Mouse (Mus musculus) midbrain, embryonic 12.5 days (tissue): ENCODE results near the gene E430018J23Rik. TPM values are rescaled to one million over a fixed set of nuclear protein-coding genes. Genes with fewer than 3 reads are reported as not detected.
"Not testable (repeated sequence)": the region's sequence is repeated elsewhere in the genome, so short reads cannot be mapped to it uniquely, and the experiment has no call there.

Experiments
- ATAC-seq: fragments of 200-750 bp; cut with Nextera tagmentation; 2 replicates; pipeline ENCODE4 v1.8.0; 2017; ENCODE audit warnings: low read depth, moderate TSS enrichment, moderate library complexity; ENCODE audit not compliant: low FRiP score
- H3K27ac ChIP-seq: fragments of 300-500 bp; sonication (generic); replicated peaks from 2 replicates; pipeline ENCODE4 v1.5.1; 2016; ENCODE audit warnings: mild to moderate bottlenecking
- H3K27me3 ChIP-seq: fragments of 300-500 bp; sonication (generic); 2 replicates; pipeline ENCODE4 v1.6.1; 2016; ENCODE audit warnings: mild to moderate bottlenecking
- H3K36me3 ChIP-seq: fragments of 300-500 bp; sonication (generic); 2 replicates; pipeline ENCODE4 v1.6.1; 2016
- H3K4me1 ChIP-seq: fragments of 300-500 bp; sonication (generic); 2 replicates; pipeline ENCODE4 v1.6.1; 2016
- H3K4me2 ChIP-seq: fragments of 300-500 bp; sonication (generic); replicated peaks from 2 replicates; pipeline ENCODE4 v1.6.1; 2016; ENCODE audit warnings: mild to moderate bottlenecking, moderate library complexity
- H3K4me3 ChIP-seq: fragments of 300-500 bp; sonication (generic); 2 replicates; pipeline ENCODE4 v1.5.1; 2016; ENCODE audit warnings: mild to moderate bottlenecking
- H3K9ac ChIP-seq: fragments of 300-500 bp; sonication (generic); replicated peaks from 2 replicates; pipeline ENCODE4 v1.6.1; 2016; ENCODE audit warnings: mild to moderate bottlenecking, moderate library complexity
- H3K9me3 ChIP-seq: fragments of 300-500 bp; sonication (generic); 2 replicates; pipeline ENCODE4 v1.6.1; 2016; ENCODE audit warnings: mild to moderate bottlenecking
- WGBS: fragments of 180-500 bp; shearing (Covaris S2); methylation state at CpG from one replicate; pipeline ENCODE4 v1.1.7; 2016; 5-methylcytosine and 5-hydroxymethylcytosine counted together
- polyA plus RNA-seq: library from polyadenylated mRNA; unstranded; fragments of >200 nt; fragmentation: Nextera tagmentation; extraction: Ambion mirVana; gene quantifications from 2 replicates; pipeline ENCODE4 v1.2.1, GENCODE M21; 2016

Gene E430018J23Rik
- polyA plus RNA-seq, 1 experiment from 2014 or later, result 7.1 TPM

DNA sequence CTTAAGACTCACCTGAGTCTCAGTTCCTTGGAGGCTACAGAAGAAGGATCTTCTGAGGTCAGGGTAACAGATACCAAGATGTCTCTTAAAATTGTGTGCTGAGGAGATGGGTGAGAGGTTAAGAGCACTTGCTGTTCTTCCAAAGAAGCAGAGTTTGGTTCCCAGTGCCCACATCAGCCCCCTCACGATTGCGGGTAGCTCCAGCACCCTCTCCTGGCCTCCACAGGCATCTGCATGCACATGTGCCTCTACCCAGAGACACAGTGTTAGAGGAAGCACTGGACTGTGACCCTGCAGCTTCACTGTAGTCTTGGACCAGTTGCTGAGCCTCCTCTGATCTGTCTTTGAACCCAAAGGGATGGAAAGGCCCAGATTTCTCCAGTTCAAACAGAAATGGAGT lies 9.6 kb upstream of the E430018J23Rik start:
- peaks cover 7% of the 10 kb centered on the region; the same call in 1 of the 2 replicates for H3K4me1 ChIP-seq
- no peak overlapping the region for H3K9ac ChIP-seq
- no peak overlapping the region for H3K4me2 ChIP-seq
- ATAC-seq, result no peak
- 32% methylated on average over 2 of the region's 2 CpGs for WGBS
- no peaks in the 10 kb centered on the region for H3K36me3 ChIP-seq
- H3K27ac ChIP-seq, result no peak overlapping the region
- no peaks in the 10 kb centered on the region for H3K9me3 ChIP-seq
- no peaks in the 10 kb centered on the region for H3K27me3 ChIP-seq
- no peak overlapping the region for H3K4me3 ChIP-seq

DNA sequence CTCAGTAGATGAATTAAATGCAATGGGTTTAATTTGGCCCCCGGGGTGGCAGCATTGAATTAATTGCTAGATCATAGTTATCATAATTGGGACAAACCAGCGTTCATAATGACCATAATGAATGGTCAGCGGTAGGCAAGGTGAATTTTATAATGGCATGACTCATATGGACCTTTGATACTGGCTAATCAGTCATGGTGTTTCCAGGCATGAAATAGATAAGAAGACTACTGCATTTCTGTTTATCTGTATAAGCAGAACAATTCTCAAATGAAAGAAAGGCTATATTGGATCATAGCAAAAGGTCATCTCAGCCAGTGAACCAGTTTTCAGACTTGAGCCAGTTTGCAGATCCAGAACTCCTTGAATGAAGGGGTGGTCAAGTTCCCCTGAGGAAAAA lies 6.9 kb upstream of the E430018J23Rik start:
- H3K9ac ChIP-seq, result no peak overlapping the region
- 69% methylated on average over 3 of the region's 3 CpGs for WGBS
- no peaks in the 10 kb centered on the region; the same call in 1 of the 2 replicates for H3K27me3 ChIP-seq

DNA sequence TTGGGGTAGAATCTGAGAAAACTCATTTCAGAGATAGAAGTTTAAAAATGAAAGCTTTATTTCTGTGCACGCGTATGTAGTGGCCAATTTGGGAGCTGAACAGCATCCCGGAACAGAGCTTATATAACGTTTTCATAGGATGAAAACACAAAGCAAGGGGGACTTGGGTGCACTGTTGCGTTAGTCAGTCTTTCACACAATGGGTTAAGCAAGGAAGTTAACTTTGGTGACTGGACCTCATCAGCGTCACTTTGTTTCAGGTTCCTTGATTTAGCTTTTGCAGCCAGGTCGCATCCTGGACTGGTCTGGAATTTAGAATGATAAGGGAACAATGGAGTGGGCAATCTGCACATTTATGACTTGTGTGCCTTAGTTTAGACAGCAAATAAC lies 510 bp upstream of the E430018J23Rik start:
- Histone ChIP-seq H3K36me3 (peaks cover 5% of the 10 kb centered on the region; the same call in 1 of the 2 replicates), H3K4me3 (peak overlapping the region; percentile 70), H3K9ac (peak overlapping the region; percentile 88), H3K4me1 (peaks cover 14% of the 10 kb centered on the region), H3K4me2 (peak overlapping the region; percentile 86), H3K27me3 (no peaks in the 10 kb centered on the region; the same call in 1 of the 2 replicates), H3K27ac (peak overlapping the region; percentile 40; the same call in 1 of the 2 replicates), H3K9me3 (no peaks in the 10 kb centered on the region)
- WGBS, result 30% methylated on average over 7 of the region's 7 CpGs
- ATAC-seq, result peak; percentile 50; the same call in 1 of the 2 replicates

More for the DNA sequence above, 6.9 kb upstream of the E430018J23Rik start:
- Histone ChIP-seq H3K4me3 (no peak overlapping the region), H3K9me3 (no peaks in the 10 kb centered on the region), H3K4me2 (no peak overlapping the region), H3K27ac (no peak overlapping the region), H3K36me3 (no peaks in the 10 kb centered on the region), H3K4me1 (no peaks in the 10 kb centered on the region)
- no peak for ATAC-seq

DNA sequence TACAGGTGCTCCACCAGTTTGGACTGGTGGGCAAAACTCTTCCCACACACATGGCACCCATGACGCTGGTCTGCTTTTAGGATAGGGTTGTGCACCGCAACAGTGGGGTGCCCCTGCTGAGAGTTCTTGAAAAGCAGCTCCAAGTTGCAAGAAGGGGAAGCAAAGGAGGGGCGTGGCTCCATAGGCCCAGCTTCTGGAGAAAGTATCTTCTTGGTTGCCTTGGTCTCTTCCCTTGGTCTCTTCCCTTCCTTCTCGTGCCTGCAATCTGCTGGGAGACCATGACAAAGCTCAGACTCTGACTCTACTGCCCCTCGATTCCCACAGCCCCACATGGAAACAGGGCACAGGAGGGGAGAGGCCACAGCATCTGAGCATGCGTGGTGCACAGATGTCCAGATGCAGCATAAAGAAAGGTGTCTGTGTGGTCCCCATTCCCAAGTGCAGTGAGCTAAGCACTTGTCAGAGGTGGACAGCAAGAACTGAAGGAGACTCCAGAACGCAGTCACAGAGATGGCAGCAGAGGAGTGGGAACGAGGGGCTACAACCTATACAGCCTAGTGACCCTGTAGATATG lies 1.1 kb downstream of the E430018J23Rik start:
- ATAC-seq, result no peak
- Histone ChIP-seq H3K4me1 (peaks cover 14% of the 10 kb centered on the region), H3K36me3 (peaks cover 5% of the 10 kb centered on the region; the same call in 1 of the 2 replicates), H3K27ac (no peak overlapping the region), H3K9me3 (no peaks in the 10 kb centered on the region), H3K27me3 (no peaks in the 10 kb centered on the region), H3K4me2 (peak overlapping the region; percentile 86), H3K4me3 (peak overlapping the region; percentile 70), H3K9ac (peak overlapping the region; percentile 88)
- WGBS, result 85% methylated on average over 8 of the region's 8 CpGs

DNA sequence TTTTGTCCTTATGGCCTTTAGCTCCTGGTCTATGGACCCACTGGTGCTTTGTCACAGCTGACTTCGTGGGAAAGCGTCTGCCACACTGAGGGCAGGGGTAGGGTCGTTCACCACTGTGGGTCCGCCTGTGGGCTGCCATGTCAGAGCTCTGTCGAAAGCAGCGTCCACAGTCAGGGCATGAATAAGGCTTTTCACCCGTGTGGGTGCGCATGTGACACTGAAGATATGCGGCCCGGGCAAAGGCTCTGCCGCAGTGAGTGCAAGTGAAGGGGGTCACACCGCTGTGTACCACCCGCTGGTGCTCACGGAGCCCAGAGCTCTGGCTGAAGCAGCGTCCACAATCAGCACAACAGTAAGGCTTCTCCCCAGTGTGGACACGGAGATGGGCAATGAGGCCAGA lies 1.9 kb downstream of the E430018J23Rik start:
- H3K4me1 ChIP-seq, result peaks cover 16% of the 10 kb centered on the region
- H3K4me3 ChIP-seq, result no peak overlapping the region
- WGBS, result 95% methylated on average over 16 of the region's 16 CpGs
- ATAC-seq, result no peak
- H3K9ac ChIP-seq, result no peak overlapping the region
- H3K9me3 ChIP-seq, result no peaks in the 10 kb centered on the region
- H3K36me3 ChIP-seq, result peaks cover 5% of the 10 kb centered on the region; the same call in 1 of the 2 replicates
- no peak overlapping the region for H3K4me2 ChIP-seq
- H3K27me3 ChIP-seq, result no peaks in the 10 kb centered on the region
- H3K27ac ChIP-seq, result no peak overlapping the region

DNA sequence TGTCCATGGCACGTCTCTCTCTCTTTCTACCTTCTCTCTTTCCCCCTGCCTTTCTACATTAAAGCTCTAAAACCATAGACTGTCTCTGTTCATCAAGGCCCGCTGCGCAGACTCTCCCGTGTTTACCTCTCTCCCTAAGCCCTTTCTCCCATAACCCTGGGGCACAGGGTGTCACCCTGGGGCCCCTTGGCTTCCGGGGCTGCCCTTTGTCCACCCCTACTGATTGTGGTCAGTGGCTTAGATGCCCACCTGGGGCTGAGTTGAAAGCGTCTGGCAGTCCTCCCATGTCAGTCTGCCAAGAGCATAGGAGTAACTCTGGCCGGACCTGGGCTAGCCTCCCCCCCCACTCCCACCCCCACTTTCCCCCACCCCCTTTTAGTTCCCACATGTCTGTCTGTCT lies 3.1 kb downstream of the E430018J23Rik start:
- no peaks in the 10 kb centered on the region for H3K27me3 ChIP-seq
- no peak for ATAC-seq
- 77% methylated on average over 7 of the region's 7 CpGs for WGBS
- peaks cover 22% of the 10 kb centered on the region for H3K4me1 ChIP-seq
- no peaks in the 10 kb centered on the region for H3K9me3 ChIP-seq
- H3K9ac ChIP-seq, result no peak overlapping the region
- H3K27ac ChIP-seq, result no peak overlapping the region
- peaks cover 5% of the 10 kb centered on the region; the same call in 1 of the 2 replicates for H3K36me3 ChIP-seq
- H3K4me2 ChIP-seq, result no peak overlapping the region
- no peak overlapping the region for H3K4me3 ChIP-seq

DNA sequence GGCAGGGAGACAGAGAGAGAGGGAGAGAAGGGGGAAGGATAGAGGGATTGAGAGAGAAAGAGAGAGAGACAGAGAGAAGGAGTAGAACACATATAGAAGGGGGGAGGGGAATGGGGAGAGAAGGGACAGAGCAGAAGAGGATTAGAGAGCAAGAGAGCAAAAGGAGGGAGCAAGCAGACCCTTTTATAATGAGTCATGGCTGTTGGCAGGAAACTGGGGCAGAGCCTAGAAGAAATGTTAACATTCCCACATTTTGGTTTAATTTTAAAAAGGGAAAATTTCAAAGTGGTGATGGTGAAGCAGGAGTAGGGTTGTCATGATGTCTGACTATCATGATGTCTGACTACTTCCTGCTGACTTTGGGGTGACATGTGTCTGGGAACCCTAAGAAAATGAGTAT lies 5.2 kb downstream of the E430018J23Rik start:
- H3K27me3 ChIP-seq, ATAC-seq, H3K9ac ChIP-seq, H3K9me3 ChIP-seq, H3K27ac ChIP-seq, H3K4me2 ChIP-seq, H3K4me3 ChIP-seq: not testable (repeated sequence)
- peaks cover 16% of the 10 kb centered on the region for H3K4me1 ChIP-seq
- peaks cover 12% of the 10 kb centered on the region for H3K36me3 ChIP-seq

DNA sequence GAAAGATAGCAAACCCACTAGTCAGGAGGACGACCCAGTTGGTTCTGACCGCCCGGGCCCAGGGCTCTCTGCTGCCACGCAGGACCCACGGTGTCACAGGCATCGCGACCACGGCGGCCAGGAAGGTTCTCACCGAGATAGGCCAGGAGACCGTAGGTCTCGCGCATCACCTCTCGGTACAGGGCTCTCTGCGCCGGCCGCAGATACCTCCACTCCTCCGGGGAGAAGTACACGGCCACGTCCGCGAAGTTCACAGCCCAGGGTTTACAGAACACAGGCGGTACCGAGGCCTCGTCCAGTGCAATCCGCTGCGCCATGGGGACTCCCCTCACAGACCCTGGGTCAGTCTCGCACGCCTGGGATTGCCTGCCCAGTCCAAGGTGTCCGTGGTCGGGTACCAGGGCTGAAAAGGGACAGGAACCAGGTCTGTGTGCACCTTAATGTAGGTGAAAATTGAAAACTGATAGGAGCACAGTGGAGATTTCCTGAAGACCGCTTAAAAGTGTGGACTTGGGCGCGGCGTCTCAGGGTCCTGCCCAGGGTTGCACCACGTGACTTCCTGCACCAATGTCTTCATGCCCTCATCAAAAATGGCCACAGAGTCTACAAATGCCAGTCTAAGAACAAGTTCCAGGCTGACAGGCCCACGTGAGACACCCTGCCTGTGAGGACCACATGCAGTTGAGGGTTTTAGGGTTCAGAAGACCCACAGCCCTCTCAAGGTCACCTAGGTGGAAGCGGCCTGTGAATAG lies 6.6 kb downstream of the E430018J23Rik start, which contains the start of gene 9130019O22Rik:
TSS of gene 9130019O22Rik (minus strand) at position 526 of the 752 bp plus-strand sequence.
- H3K27me3 ChIP-seq, result no peaks in the 10 kb centered on the region
- ATAC-seq, result peak; percentile 86
- H3K9me3 ChIP-seq, result no peaks in the 10 kb centered on the region
- peak within 1 kb of the TSS; percentile 60 for H3K4me3 ChIP-seq
- peak within 1 kb of the TSS; percentile 67 for H3K4me2 ChIP-seq
- peaks cover 21% of the 10 kb centered on the region for H3K36me3 ChIP-seq
- 18% methylated on average over 38 of the region's 38 CpGs for whole genome bisulfite sequencing
- H3K9ac ChIP-seq, result peak within 1 kb of the TSS; percentile 69
- peaks cover 8% of the 10 kb centered on the region; the same call in 1 of the 2 replicates for H3K4me1 ChIP-seq
- no peak within 1 kb of the TSS for H3K27ac ChIP-seq

DNA sequence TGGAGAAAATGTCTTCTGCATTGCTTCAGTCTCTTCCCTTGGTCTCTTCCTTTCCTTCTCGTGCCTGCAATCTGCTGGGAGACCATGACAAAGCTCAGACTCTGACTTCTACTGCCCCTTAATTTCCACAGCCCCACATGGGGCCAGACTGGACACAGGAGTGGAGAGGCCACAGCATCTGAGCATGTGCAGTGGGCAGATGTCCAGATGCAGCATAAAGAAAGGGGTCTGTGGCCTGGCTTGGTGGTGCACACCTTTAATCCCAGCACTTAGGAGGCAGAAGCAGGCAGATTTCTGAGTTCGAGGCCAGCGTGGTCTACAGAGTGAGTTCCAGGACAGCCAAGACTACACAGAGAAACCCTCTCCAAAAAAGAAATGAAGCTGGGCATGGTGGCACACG lies 7.9 kb downstream of the E430018J23Rik start:
- not testable (repeated sequence) for H3K4me2 ChIP-seq, H3K4me1 ChIP-seq, H3K9me3 ChIP-seq, H3K27ac ChIP-seq, H3K9ac ChIP-seq, H3K4me3 ChIP-seq, ATAC-seq, H3K27me3 ChIP-seq
- WGBS, result 92% methylated on average over 4 of the region's 4 CpGs
- H3K36me3 ChIP-seq, result peaks cover 16% of the 10 kb centered on the region; the same call in 1 of the 2 replicates

DNA sequence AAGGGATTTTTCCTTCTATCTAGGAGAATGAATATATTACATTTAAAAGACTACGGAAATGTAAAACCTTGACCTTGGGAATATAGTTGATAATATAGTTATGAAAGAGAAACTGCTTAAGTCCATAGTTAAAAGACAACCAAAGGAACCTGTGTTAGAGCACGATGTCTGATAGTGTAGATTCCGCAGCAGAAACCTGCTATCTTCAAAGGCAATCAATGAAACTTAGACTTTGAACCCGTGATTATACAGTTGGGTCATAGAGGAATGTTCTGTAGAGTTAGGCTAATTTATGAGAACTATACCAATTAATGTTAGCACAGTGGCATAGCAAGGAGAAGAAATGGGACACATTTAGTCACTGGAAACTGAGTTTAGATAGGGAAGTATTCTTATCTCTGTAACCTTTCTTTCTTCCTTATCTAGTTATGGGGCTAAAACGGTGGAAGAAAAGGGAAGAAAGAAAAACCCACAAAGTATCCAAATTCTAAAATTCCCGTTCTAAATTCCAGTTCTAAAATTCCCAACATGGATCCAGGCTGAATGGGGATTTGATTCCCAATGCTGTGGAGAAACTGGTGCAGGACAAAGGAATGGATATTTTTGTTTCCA lies 15.0 kb downstream of the E430018J23Rik start:
- Histone ChIP-seq H3K4me2 (no peak overlapping the region), H3K4me1 (0 out of 2 replicates have a peak, but pooled peaks cover 3% of the 10 kb centered on the region), H3K36me3 (peaks cover 16% of the 10 kb centered on the region), H3K27me3 (no peaks in the 10 kb centered on the region), H3K9ac (no peak overlapping the region), H3K27ac (no peak overlapping the region), H3K4me3 (no peak overlapping the region), H3K9me3 (no peaks in the 10 kb centered on the region)
- 79% methylated on average over 6 of the region's 6 CpGs for WGBS
- no peak for ATAC-seq

DNA sequence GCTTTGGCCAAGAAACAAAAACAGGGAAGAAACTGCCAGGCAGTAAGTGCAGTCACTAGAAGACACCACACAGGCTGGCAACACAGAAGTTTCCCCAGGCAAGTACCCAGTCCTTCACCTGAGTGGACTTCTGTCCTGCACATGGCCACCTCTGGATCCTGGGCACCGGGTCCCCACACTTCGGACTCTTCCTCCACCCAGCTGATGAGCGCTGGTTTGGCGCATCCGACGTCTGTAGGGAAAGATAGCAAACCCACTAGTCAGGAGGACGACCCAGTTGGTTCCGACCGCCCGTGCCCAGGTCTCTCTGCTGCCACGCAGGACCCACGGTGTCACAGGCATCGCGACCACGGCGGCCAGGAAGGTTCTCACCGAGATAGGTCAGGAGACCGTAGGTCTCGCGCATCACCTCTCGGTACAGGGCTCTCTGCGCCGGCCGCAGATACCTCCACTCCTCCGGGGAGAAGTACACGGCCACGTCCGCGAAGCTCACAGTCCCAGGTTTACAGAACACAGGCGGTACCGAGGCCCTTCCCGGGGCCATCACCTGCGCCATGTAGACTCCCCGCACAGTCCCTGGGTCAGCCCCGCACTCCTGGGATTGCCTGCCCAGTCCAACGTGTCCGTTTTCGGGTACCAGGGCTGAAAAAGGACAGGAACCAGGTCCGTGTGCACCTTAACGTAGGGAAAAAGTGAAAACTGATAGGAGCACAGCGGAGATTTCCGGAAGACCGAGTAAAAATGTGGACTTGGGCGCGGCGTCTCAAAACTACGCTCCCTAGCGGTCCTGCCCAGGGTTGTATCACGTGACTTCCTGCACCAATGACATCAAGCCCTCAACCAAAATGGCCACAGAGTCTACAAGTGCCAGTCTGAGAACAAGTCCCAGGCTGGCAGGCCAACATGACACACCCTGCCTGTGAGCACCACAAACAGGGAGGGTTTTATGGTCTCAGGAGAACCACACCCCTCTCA lies 17.9 kb downstream of the E430018J23Rik start, which contains the start of gene Zfp747:
TSS of gene Zfp747 (minus strand) at position 780 of the 975 bp plus-strand sequence.
- H3K27me3 ChIP-seq, H3K9me3 ChIP-seq, H3K4me1 ChIP-seq, H3K27ac ChIP-seq: not testable (repeated sequence)
- peak; percentile 92 for ATAC-seq
- WGBS, result 2% methylated on average over 49 of the region's 49 CpGs
- H3K36me3 ChIP-seq, result peaks cover 13% of the 10 kb centered on the region
- peak within 1 kb of the TSS; percentile 73 for H3K4me2 ChIP-seq
- H3K4me3 ChIP-seq, result peak within 1 kb of the TSS; percentile 77
- H3K9ac ChIP-seq, result peak within 1 kb of the TSS; percentile 77
